Mouse (Mus musculus): ENCODE measurements at regions not wholly inside any gene's neighbourhood (a gene's known extent, or its start where the extent isn't known, plus 50 kb on each side); places are given as distances from the start of the nearest gene placed in this dataset.

DNA sequence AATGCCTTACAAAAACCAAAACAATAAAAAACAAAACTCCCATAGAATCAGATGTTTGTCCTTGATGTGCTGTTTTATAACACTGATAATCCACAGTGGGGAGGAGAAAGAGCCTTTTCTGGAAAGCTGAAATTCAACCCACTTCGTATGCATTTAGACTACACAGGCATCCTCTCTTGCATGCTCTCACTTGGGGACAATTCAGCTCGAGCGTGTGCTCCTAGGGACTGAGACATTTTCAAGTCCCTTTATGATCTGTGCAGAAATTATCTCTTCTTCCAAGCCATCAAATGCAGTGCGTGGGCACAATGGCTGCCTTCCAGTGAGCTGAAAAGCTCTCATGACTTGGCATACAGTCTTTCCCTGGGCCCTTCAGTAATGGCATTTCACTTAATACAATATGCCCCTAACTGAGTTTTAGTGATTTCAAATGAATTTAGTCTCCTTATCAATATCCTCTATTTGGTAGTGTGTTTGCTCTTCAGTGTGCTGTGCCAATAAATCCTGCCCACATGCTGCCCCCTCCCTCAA lies 977.1 kb downstream of the 5730522E02Rik start:
- no peak for ATAC-seq (replicated peaks in 1 of 2; ENCODE audit: insufficient read depth in 1 of 2, low FRiP score in 2 of 2, low TSS enrichment in 1 of 2, low read depth in 1 of 2, poor library complexity in 2 of 2, severe bottlenecking in 2 of 2)
